Mouse (Mus musculus) myocyte (in vitro differentiated cells): ENCODE measurements around the gene Sncb.

Experiments used
- MAX ChIP-seq: IDR thresholded peaks from one replicate; pipeline ENCODE4 v1.6.1; 2011; ENCODE audit warnings: low read depth, mild to moderate bottlenecking, control low read depth
- MYOG ChIP-seq, 3 experiments: IDR thresholded peaks; one replicate each; pipeline ENCODE4 v1.6.1; 2011; ENCODE audit warnings: control low read depth in 2 of 3, low read depth in 2 of 3, mild to moderate bottlenecking in 2 of 3; ENCODE audit not compliant: insufficient read length in 2 of 3, control insufficient read depth in 1 of 3, insufficient read depth in 1 of 3
- POLR2A ChIP-seq: IDR thresholded peaks from one replicate; pipeline ENCODE4 v1.6.1; 2011; ENCODE audit warnings: low read depth, mild to moderate bottlenecking, control low read depth, moderate library complexity; ENCODE audit not compliant: insufficient read length
- POLR2AphosphoS2 ChIP-seq: IDR thresholded peaks from one replicate; pipeline ENCODE4 v1.6.1; 2011; ENCODE audit warnings: low read depth, control low read depth; ENCODE audit not compliant: insufficient read length
- REST ChIP-seq: IDR thresholded peaks from one replicate; pipeline ENCODE4 v1.6.1; 2011; ENCODE audit warnings: mild to moderate bottlenecking, control low read depth, moderate library complexity; ENCODE audit not compliant: insufficient read depth, insufficient read length
- USF1 ChIP-seq: IDR thresholded peaks from one replicate; pipeline ENCODE4 v1.6.1; 2011; ENCODE audit warnings: low read depth, mild to moderate bottlenecking, control low read depth, moderate library complexity

DNA sequence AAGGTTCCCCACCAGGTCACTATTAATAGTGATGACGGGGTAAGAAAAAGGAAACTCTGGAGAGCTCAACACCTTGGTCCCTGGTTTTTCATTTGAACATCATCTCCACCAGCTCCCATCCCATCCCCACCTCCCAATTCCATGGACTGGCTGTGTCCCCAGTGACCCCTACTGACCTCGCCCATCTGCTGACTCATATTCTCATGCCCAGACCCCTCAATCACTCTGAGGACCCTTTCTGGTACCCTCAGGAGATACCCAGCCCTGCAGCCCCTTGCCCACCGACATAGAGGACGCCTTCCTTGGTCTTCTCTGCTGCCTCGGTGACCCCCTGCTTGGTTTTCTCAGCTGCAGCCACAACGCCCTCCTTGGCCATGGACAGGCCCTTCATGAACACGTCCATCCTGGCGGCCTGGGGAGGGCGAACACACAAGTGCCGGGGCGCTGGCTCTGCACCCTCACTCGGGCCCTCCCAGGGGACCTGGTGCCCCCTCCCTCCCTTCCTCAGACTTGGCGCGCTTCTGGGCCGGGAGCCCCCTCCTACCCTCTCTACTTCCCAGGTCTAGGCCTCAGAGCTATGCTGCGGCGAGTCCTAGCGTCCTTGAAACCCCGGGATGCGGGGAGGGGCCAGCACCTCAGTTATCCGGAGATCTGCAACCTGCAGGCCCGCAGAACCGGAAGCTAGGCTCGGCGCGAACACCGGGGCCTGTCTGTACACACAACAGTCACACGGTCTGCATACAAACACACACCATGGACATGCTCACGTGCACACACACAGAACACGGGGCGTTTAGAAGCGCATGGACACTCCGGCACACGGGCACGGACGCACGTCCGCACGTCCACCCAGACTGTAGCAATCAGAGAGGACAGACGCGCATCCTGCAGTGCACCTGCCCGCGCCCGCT, 859 bp downstream of the Sncb start:
- TF ChIP-seq MAX (no peak), POLR2A (no peak), REST (no peak), POLR2AphosphoS2 (no peak), MYOG (IDR thresholded peaks at IDR 0.05; ENCODE audit: control insufficient read depth in 1 of 3, insufficient read depth in 1 of 3, insufficient read length in 2 of 3, low read depth in 2 of 3) (no peak), USF1 (no peak)
